Mouse (Mus musculus) naive thymus-derived CD4-positive, alpha-beta T cell, adult 2 months (primary cell): Measurements from ENCODE around the gene Olfr263.

Source experiments
- DNase-seq: peaks from one replicate; pipeline ENCODE4 v3.0.0-alpha.2; 2011; ENCODE audit warnings: low read depth

Olfr263 gene

DNA sequence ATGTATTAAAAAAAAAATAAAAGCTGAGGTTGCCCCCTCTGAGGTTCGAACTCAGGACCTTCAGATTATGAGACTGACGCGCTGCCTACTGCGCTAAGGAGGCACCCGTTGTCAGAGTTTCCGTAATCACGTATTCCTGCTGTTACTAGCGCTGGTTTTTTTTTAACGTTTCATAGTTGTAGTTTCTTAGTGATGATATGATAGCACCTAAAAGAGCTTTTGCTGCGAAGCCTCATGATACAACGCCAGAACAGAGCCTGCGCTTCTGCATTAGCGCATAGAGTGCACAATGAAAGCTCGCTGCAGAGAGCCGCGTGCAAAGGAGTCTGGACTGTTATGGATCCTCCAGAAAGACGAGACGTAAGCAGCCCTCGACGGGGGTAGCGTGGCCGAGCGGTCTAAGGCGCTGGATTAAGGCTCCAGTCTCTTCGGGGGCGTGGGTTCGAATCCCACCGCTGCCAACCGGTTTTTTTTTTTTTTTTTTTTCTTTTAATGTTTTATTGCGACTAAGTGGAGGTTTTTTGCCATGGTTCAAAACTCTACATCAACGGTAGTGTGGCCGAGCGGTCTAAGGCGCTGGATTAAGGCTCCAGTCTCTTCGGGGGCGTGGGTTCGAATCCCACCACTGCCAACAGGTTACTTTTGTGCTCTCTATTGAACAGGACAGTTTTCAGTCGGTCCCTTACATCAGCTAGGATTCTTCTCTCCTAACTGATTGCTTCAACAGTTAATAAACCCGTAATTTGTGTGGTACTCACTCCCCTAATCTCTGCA lies 40.4 kb downstream of the Olfr263 start:
- DNase-seq, result peak; percentile 96

DNA sequence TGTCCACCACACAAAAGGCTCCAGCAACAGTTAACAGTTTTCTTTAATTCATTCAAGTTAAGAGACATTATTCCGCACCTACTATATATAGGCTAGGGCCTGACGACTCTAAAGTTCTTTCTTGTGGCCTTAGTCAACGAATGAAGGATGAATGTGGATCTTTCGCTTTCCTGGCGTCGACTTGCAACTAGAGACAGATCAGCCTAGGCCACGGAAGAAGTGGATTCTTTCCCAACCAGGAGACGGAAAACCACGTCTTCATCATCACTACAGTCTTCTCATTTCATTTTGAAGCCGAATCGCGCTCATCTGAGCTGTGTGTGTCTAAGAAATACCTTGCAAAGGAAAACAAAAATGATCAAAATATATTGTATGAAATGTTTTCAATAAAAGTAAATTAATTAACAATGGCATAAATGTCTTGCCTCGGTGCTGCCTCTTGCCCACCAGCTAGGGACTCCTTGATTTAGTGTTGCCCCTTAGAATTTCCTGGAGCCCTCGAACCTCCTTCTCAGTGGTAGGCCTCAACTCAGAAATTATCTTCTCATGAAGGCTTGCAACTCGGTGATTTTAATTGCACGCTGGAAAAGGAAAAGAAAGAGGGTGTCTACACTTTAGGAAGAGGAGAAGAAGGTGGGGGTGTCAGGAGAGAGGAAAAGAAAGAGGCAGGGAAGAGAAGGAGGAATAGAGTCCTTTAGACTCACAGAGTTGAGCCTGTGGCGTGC lies 41.2 kb downstream of the Olfr263 start:
- no peak for DNase-seq

DNA sequence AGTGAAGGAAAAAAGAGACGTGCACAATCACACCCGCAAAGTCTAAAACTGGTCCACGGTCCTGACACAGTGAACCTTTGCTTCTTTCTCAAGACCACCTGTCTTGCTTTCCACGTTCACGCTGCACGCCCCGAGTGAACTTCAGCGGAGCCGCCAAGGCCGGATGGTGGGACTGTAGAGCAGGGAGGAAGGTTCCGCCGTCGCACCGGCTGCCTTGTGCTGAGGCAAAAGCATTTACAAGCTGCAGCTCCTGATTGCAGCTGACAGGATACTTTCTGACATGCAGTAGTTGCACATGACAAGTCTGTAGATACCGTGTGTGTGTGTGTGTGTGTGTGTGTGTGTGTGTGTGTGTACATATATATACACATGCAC lies 41.7 kb downstream of the Olfr263 start:
- no peak for DNase-seq

DNA sequence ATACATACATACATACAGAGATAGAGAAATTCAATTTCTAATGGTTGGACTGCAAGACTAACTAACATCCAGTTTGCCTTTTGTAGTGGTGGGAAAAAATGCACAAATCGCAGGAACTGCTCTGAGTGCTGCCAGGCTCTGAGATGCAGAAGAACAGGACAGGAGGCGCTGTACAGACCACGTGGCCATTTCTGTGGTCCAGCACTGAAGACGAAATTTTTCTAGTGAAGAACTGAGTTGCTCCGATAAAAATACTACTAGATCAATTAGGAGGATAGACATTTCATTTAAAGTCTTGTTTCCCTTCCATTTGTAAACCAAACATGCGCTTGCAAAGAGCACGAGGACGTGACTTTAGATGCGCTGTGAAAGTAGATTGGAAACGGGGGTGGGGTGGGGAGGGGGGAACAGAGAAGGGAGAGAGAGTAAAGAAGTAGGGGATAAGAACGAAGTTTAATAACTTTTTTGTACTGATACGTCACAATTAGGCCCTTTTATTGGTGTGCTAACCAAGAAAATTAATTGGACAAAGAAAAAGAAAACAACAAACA lies 42.2 kb downstream of the Olfr263 start:
- peak; percentile 51 for DNase-seq

DNA sequence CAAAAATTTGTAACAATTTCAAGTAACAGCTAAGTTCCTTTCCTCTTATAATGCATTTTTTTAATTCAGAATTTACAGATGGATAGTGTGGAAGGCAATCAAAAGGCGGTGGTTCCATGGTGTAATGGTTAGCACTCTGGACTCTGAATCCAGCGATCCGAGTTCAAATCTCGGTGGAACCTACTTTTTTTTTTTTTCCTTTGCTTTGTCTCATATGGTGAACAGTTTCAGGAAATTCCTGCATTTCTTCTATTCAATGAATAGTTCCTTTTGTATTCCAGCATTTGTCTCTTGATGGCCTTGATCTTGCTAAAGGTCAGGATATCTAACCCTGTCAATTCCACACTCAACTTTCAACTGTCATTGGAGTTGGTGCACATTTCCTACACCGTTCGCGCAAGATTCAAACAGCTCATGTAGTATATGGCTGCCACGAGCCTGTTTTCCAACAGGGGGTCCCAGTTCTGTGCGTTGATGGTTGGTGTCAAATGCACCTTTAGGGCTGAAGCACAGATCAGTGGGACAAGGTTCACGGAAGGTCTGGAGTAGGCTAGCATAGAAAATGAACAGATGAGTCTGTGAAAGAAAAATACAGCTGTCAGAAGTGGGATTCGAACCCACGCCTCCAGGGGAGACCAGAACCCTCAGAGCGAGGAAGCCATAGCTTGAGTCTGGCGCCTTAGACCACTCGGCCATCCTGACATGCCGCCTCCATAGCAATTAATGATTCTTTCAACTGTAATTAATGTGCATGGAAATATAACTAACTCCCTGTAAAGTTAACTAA lies 43.0 kb downstream of the Olfr263 start:
- peak; percentile 85 for DNase-seq

DNA sequence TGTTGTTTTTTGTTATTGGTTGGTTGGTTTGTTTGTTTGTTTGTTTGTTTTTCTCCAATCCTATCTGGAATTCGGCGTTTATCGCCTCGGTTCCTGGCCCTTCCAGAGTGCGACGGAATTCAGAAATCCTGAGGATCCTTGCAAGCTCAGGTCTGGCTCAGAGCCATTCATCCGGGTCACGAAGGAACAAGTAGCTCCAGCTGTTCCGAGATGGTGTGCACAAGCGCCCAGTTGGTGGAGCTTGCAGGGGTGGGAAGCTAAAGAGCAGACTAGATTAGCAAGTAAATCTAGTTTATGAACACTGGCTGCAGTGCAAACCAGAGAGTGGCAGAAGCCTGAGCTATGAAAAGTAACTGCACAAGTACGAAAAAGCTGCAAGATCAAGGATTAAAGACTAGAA lies 43.6 kb downstream of the Olfr263 start:
- DNase-seq, result no peak

DNA sequence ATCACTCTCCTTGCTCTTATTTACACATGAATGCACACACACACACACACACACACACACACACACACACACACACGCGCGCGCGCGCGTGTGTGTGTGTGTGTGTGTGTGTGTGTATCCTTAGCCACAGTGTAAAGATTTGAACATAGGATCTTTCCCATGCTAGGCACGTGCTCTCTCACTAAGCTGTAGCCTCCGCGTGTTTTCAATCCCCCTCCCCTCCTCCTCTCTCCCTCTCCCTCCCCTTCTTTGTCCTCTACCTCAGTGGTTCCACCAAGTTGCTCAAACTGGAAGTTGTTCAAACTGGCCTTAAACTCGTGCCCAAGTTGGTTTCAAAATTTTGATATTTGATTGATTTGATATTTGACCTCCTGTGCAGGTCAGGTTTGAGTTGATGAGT lies 47.3 kb downstream of the Olfr263 start:
- DNase-seq, result no peak

DNA sequence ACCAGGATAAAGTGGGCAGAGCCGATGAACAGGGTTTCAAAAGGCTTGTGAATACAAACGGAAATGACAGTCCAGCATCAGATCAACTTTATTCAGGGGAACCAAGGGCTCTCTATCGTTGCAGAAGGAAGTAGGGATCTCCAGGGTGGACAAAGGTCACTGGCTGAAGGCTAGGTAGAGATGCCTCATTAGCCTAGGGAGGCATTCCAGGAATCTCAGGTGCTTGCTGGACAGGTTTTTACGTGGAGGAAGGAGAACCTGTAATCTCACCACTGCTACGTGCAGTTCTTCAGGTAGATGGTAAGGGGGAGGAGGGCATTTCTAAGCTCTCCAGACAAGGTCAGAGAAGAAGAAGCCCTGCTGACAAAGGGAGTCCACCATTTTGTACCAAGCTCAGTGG lies 48.2 kb downstream of the Olfr263 start:
- no peak for DNase-seq

DNA sequence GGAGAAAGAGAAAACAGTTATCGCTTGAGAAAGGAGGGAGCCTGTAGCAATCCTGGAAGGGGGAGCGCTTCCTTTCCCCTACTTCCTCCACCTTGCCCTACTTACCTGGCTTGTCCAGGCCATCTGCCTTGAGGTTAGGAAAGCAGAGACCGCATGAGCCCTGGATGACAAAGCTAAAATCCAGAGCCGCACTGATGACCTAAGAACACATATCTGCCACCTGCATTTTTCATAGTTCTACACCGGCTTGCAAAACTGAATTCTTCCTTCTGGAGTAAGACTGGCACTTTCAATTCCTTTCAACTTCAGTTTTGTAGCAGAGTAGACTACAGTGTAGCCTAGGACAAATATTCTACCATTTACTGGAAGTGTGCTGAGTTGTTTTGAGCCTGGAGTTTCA lies 48.9 kb downstream of the Olfr263 start:
- no peak for DNase-seq

DNA sequence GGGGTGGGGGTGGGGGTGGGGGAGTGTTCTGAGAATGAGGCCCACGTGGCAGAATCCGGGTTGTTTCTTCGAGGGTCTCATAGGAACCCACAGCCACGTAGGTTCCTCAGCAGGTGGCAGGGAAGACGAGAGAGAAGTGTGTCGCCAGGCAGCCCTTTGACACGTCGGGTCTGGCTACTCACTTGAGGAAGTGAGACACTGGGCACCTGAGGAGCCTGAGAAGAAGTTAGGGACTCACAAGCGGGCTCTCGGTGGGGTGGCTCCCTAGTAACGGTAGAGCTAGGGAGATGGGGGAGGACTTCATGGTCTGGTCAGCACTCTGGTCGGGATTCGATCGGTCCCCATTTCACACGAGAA lies 49.9 kb downstream of the Olfr263 start, which contains the start of gene Trim27:
Gene Trim27, plus strand, starts transcription at position 79 of the 357 bp plus-strand sequence.
- DNase-seq, result no peak

DNA sequence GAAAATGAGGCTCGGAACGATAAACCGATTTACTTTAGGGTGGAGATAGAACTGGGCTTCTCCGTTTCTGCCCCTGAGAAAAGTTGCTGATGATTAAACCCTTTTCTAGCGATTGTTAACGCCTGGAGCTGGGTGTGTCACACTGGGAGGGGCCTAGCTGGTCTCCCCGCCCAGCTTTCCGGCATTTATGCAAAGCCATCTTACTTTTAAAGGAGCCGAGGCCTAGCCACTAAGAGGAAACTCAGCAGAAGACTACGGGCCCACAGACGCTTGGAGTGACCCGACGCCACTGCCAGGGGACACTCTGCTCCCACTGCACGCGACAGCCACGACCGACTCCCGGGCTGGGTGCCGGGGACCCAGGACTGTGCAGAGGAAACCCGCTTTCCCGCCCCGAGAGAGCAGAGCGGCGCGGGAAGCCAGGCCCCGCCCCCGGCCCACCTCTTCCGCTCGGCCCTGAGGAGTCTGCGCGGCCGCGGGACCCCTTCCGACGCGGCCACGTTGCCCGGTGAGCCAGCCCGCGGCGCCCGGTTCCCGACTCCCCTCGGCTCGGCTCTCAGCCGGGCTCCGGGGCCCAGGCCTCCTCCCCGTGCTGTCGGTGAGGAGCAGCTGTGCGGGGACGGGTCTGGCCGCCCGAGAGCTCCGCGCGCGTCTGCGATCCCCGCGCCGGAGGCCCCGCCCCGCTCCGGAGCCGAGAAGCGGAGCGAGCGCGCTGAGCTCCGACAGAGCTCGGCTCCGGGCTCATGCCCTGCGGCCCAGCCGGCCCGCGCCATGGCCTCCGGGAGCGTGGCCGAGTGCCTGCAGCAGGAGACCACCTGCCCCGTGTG lies 50.5 kb downstream of the Olfr263 start:
- peak; percentile 95 for DNase-seq

DNA sequence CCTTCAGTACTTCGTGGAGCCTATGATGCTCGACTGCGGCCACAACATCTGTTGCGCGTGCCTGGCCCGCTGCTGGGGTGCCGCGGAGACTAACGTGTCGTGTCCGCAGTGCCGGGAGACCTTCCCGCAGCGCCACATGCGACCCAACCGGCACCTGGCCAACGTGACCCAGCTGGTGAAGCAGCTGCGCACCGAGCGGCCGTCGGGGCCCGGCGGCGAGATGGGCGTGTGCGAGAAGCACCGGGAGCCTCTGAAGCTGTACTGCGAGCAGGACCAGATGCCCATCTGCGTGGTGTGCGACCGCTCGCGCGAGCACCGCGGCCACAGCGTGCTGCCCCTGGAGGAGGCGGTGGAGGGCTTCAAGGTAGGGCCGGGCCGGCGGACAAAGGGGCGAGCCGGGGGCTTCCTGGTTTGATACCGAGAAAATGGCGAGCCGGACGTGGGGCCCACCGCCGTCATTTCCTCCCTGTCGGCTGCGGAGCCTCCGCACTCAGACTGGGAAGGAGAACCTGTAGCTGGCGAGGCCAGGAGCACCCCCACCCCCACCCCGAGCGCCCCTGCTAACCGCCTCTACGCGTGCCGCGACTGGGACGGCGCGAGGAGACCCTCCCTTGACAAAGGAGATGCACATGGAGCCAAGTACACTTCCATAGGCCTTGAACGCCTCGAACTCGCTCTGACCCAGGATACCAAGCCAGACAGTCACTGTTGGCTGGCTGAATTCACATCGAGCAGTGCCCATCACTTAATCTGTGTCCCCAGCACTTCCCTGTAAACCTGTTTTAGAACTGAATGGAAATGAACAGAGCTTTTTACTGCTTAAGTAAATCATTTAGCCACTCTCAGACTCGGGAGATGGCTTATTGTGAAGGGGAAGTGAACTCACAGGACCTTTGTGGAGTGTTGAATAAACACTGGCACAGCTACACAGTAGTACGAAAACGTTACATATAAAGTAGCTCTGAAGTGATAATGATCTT lies 51.4 kb downstream of the Olfr263 start:
- peak; percentile 76 for DNase-seq

DNA sequence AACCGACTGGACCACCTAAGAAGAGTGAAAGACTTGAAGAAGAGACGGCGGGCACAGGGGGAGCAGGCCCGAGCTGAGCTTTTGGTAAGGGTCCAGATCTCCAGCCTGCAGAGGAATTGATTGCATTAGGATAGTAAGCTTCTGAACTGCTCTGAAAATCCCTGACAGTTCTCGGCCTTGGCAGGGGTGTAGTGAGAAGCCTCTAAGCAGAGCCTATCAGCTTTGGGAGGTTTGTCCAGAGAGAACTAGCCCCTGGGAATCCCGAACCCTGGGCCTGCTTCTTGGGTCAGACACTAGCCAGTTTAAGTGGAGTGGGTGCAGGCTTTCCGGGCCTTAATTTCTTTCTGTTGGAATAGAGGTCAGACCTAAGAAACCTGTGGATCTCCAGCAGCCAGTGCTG lies 52.6 kb downstream of the Olfr263 start:
- DNase-seq, result no peak

DNA sequence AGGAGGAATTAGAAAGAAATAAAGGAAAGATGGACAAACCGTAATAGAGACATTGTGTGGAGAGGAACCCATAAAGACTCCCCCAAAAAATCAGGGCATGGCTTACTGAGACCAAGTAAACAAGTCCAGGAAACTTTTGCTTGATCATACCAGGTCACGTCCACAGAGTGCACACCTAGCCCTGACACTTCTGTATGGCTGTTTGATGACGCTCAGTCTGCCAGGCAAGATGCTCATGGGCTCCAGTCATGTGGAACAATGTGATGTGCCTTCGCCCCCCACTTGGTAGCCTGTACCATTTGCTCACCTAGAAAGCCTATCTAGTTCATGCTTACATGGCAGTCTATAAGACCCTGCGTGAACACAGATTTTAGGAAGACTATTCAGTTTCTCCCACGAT lies 53.6 kb downstream of the Olfr263 start:
- no peak for DNase-seq

DNA sequence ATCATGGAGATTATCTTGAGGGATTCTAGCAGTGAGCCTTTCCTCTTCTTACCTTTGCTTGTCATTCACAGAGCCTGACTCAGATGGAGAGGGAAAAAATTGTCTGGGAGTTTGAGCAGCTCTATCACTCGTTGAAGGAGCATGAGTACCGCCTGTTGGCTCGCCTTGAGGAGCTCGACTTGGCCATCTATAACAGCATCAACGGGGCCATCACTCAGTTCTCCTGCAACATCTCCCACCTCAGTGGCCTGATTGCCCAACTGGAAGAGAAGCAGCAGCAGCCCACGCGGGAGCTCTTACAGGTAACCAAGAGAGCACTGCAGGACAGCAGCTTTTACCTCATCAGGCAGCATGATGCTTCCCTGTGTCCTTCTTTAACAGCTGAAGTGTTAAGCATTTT lies 54.2 kb downstream of the Olfr263 start:
- no peak for DNase-seq

DNA sequence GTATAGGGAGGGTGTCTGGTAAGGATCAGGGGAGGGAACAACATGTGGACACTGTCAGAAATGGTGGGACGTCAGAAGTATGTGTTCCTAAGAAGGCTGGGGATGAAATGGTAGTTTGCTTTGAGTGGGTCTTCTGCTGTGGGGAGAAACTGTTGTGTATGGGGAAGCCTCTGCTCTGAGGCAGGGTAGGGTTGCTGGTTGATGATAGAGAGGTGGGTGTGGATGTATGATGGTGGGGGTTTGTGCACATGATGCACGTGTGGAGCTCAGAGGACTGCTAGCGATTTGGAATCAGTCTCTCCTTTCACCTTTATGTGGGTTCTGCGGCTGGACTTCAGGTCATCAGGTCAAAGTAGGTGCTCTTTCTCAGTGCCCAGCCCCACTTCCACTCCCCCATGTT lies 56.1 kb downstream of the Olfr263 start:
- DNase-seq, result no peak
